Mouse (Mus musculus) CH12.LX (cell line): ENCODE data around the gene Sp110.
"Not testable (repeated sequence)": the region's sequence is repeated elsewhere in the genome, so short reads cannot be mapped to it uniquely, and the experiment has no call there.

ENCODE experiments used
- BHLHE40 ChIP-seq: IDR thresholded peaks from 2 replicates; pipeline ENCODE4 v1.6.1; 2011; ENCODE audit warnings: mild to moderate bottlenecking, low read depth, low read length, improper control_type of control experiment
- CHD1 ChIP-seq: IDR thresholded peaks from 2 replicates; pipeline ENCODE4 v1.6.1; 2012; ENCODE audit warnings: low read depth, low read length, improper control_type of control experiment, inconsistent platforms
- CHD2 ChIP-seq: IDR thresholded peaks from 2 replicates; pipeline ENCODE4 v1.6.1; 2011; ENCODE audit warnings: low read length, improper control_type of control experiment
- CTCF ChIP-seq, 2 experiments: IDR thresholded peaks in 1 of 2; conservative IDR thresholded peaks in 1 of 2; 2 replicates each; pipeline ENCODE4 v1.5.1; 2011 to 2012; ENCODE audit warnings: low read depth in 2 of 2, low read length in 2 of 2, improper control_type of control experiment in 1 of 2, inconsistent platforms in 1 of 2, mild to moderate bottlenecking in 1 of 2, moderate library complexity in 1 of 2
- ELF1 ChIP-seq: IDR thresholded peaks from 2 replicates; pipeline ENCODE4 v1.6.1; 2014; ENCODE audit warnings: low read depth, mild to moderate bottlenecking, inconsistent platforms, low read length, improper control_type of control experiment
- EP300 ChIP-seq: IDR thresholded peaks from 2 replicates; pipeline ENCODE4 v1.6.1; 2011; ENCODE audit warnings: low read length, improper control_type of control experiment
- ETS1 ChIP-seq: conservative IDR thresholded peaks from 2 replicates; pipeline ENCODE4 v1.6.1; 2012; ENCODE audit warnings: low read depth, mild to moderate bottlenecking, inconsistent platforms, low read length, improper control_type of control experiment, moderate library complexity
- JUN ChIP-seq: IDR thresholded peaks from 2 replicates; pipeline ENCODE4 v1.6.1; 2011; ENCODE audit warnings: low read depth, mild to moderate bottlenecking, low read length, improper control_type of control experiment, moderate library complexity; ENCODE audit not compliant: insufficient read depth
- NRF1 ChIP-seq: IDR thresholded peaks from 2 replicates; pipeline ENCODE4 v1.6.1; 2014; ENCODE audit warnings: low read depth, mild to moderate bottlenecking, inconsistent platforms, low read length, improper control_type of control experiment, moderate library complexity
- POLR2A ChIP-seq: IDR thresholded peaks from 2 replicates; pipeline ENCODE4 v1.6.1; 2011; ENCODE audit warnings: low read depth, mild to moderate bottlenecking, improper control_type of control experiment, low read length
- POLR2AphosphoS2 ChIP-seq: IDR thresholded peaks from 2 replicates; pipeline ENCODE4 v1.6.1; 2011; ENCODE audit warnings: low read depth, low read length, improper control_type of control experiment
- USF2 ChIP-seq: conservative IDR thresholded peaks from 2 replicates; pipeline ENCODE4 v1.6.1; 2011; ENCODE audit warnings: low read depth, low read length, improper control_type of control experiment
- ZC3H11A ChIP-seq: IDR thresholded peaks from 2 replicates; pipeline ENCODE4 v1.6.1; 2012; ENCODE audit warnings: low read depth, mild to moderate bottlenecking, inconsistent platforms, low read length, improper control_type of control experiment

DNA sequence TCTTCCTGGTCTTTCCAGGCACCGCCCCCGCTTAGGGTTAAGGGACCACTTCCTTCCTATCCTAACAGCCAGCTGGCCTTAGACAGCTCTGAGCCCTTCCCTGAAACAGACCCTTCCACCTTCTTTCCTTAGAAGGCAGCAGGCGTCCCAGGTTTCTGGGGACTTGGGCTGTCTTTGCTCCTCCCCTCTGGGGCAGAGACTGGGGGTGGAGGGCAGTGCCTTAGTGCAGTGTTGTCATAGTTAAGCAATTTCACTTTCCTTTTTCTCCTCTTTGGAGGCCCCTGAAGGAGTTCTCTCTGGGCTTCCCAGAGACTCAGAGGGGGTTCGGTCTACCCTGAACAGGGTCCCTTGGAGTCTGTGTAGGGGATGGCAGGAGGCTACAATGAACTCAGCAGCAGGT lies 2.2 kb upstream of the Sp110 start:
- not testable (repeated sequence) for TF ChIP-seq POLR2A; CTCF (conservative IDR thresholded peaks at IDR 0.05 in 1 of 2, IDR thresholded peaks at IDR 0.05 in 1 of 2; ENCODE audit: low read depth in 2 of 2, low read length in 2 of 2); JUN; ZC3H11A; CHD1; BHLHE40; NRF1; EP300; CHD2; ELF1; USF2
- TF ChIP-seq ETS1 (peak; percentile 28; the same call in 1 of the 2 replicates), POLR2AphosphoS2 (0 out of 2 replicates have a peak, but pooled peaks have one; percentile 47)
